Mouse (Mus musculus): ENCODE data around the gene Lyve1.

- no peak for TF ChIP-seq CTCF (IDR thresholded peaks at IDR 0.05; ENCODE audit: control insufficient read depth, insufficient read depth, insufficient read length)
- TF ChIP-seq MAX (IDR thresholded peaks at IDR 0.05): no peak
Observed at GRCm38 (mm10) chr7:110881746-110882333, 18.8 kb upstream of the Lyve1 start.
